Mouse (Mus musculus) heart, embryonic 13.5 days (tissue): ENCODE measurements around the gene Krtap27-1. TPM values are rescaled to one million over a fixed set of nuclear protein-coding genes. Genes with fewer than 3 reads are reported as not detected.

ENCODE experiments used
- ATAC-seq: fragments of 200-750 bp; cut with Nextera tagmentation; 2 replicates; pipeline ENCODE4 v1.8.0; 2017; ENCODE audit warnings: moderate TSS enrichment; ENCODE audit not compliant: insufficient number of reproducible peaks, low FRiP score, low TSS enrichment; ENCODE audit errors: extremely low read depth
- H3K27ac ChIP-seq: fragments of 300-500 bp; sonication (generic); replicated peaks from 2 replicates; pipeline ENCODE4 v1.5.1; 2015; ENCODE audit warnings: moderate library complexity, mild to moderate bottlenecking, inconsistent platforms
- H3K27me3 ChIP-seq: fragments of 300-500 bp; sonication (generic); replicated peaks from 2 replicates; pipeline ENCODE4 v1.6.1; 2015; ENCODE audit warnings: mild to moderate bottlenecking, inconsistent platforms
- H3K36me3 ChIP-seq: fragments of 300-500 bp; sonication (generic); 2 replicates; pipeline ENCODE4 v1.6.1; 2015; ENCODE audit warnings: mild to moderate bottlenecking, inconsistent platforms
- H3K4me1 ChIP-seq: fragments of 300-500 bp; sonication (generic); 2 replicates; pipeline ENCODE4 v1.6.1; 2015; ENCODE audit warnings: inconsistent platforms
- H3K4me2 ChIP-seq: fragments of 300-500 bp; sonication (generic); 2 replicates; pipeline ENCODE4 v1.6.1; 2015; ENCODE audit warnings: inconsistent platforms, mild to moderate bottlenecking, moderate library complexity
- H3K4me3 ChIP-seq: fragments of 300-500 bp; sonication (generic); 2 replicates; pipeline ENCODE4 v1.5.1; 2015; ENCODE audit warnings: moderate library complexity, mild to moderate bottlenecking, inconsistent platforms
- H3K9ac ChIP-seq: fragments of 300-500 bp; sonication (generic); 2 replicates; pipeline ENCODE4 v1.6.1; 2015; ENCODE audit warnings: inconsistent platforms, mild to moderate bottlenecking, moderate library complexity
- H3K9me3 ChIP-seq: fragments of 300-500 bp; sonication (generic); 2 replicates; pipeline ENCODE4 v1.6.1; 2016; ENCODE audit warnings: inconsistent platforms
- WGBS: fragments of 180-500 bp; shearing (Covaris S2); methylation state at CpG from one replicate; pipeline ENCODE4 v1.1.7; 2015; ENCODE audit warnings: mixed read lengths; 5-methylcytosine and 5-hydroxymethylcytosine counted together
- polyA plus RNA-seq: library from polyadenylated mRNA; unstranded; fragments of >200 nt; fragmentation: Nextera tagmentation; extraction: Ambion mirVana; gene quantifications from 2 replicates; pipeline ENCODE4 v1.2.1, GENCODE M21; 2015

Krtap27-1 gene
- polyA plus RNA-seq, 1 experiment from 2014 or later = not detected

DNA sequence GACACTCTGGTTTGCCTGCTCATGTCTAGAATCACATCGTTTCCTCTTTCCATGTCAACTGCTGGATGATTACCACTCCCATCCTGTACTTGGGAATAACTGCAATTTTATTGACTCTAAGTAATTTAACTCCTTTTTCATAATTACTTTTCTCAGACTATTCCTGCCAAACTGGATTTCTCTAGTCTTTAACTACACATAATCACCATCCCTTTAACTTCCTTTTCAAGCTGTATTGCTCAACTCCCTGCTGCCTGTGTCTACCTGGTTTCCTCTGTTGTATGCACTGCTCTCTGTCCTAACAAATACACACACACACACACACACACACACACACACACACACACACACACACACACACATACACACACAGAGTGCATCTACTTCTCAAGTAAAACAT lies 20.4 kb downstream of the Krtap27-1 start:
- Histone ChIP-seq H3K4me3 (no peak overlapping the region), H3K4me2 (no peak overlapping the region), H3K27ac (no peak overlapping the region), H3K36me3 (no peaks in the 10 kb centered on the region), H3K9me3 (no peaks in the 10 kb centered on the region), H3K9ac (no peak overlapping the region), H3K4me1 (no peaks in the 10 kb centered on the region), H3K27me3 (no peaks in the 10 kb centered on the region)
- ATAC-seq = no peak
- 68% methylated on average over 1 of the region's 1 CpGs for WGBS

DNA sequence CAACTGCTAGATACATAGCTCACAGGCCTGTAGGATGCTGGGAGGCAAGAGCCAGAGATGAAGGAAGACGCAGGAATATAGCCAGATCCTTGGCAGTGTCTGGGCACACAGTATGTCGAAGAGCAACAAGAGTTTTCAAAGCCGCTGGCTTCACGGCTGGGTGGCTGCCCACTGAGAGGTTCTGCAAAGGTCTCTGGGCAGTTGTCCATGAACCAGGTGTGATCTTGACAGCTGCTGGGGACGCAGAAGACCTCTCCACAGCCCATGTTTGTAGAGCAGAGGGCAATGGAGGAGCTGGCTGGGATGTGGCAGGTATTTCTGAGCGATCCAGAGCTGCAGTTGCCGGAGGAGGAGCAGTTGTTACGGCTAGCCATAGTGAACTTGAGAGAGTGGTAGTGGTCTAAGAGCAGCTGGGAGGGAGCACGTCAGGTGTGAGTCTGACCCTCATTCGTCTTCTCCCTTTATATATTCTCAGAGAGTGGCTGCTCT lies 24.1 kb downstream of the Krtap27-1 start, which contains the start of gene Krtap26-1:
Krtap26-1 (minus strand) TSS at position 439 of the 489 bp plus-strand sequence.
- Histone ChIP-seq H3K9ac (no peak within 1 kb of the TSS), H3K36me3 (no peaks in the 10 kb centered on the region), H3K4me1 (no peaks in the 10 kb centered on the region), H3K4me2 (no peak within 1 kb of the TSS), H3K9me3 (no peaks in the 10 kb centered on the region), H3K4me3 (no peak within 1 kb of the TSS), H3K27me3 (no peaks in the 10 kb centered on the region), H3K27ac (no peak within 1 kb of the TSS)
- WGBS = 79% methylated on average over 10 of the region's 10 CpGs
- no peak for ATAC-seq

DNA sequence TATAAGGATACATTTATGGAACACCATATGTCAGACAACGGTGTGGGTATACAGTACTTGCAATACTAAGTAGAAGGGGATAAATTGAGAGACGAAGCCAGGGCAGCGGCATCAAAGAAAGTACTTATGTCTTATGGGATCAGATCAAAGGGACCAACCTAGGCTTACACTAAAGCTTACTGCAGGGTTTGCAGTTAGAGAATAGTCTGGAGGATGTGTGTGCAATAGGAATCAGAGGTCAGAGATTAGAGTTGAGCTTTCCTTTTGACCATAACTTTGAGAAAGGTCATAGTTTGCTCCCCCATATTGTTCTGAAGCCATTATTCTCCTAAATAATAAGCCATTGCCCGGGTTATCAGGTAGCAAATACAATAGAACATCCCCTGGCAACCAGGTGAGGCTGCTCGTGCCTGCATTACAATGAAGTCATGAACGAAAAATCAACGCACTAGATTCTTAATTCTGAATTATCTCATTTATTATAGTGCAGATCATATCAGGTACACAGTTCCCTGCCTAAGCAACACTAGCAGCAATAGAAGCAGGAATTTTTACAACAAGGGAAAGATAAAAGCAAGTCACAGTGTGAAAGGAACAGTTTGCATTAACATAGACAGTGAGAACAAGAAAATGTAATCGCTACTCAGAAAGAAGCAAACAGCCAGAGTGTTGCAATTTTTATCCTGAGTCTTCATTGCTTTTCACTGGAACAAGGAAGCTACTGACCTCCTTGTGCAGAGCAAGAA lies 24.9 kb downstream of the Krtap27-1 start:
- no peak overlapping the region for H3K4me2 ChIP-seq
- no peaks in the 10 kb centered on the region for H3K9me3 ChIP-seq
- WGBS = 78% methylated on average over 8 of the region's 8 CpGs
- no peaks in the 10 kb centered on the region for H3K27me3 ChIP-seq
- H3K4me1 ChIP-seq = no peaks in the 10 kb centered on the region
- no peak overlapping the region for H3K27ac ChIP-seq
- H3K4me3 ChIP-seq = no peak overlapping the region
- H3K9ac ChIP-seq = no peak overlapping the region
- no peak for ATAC-seq
- H3K36me3 ChIP-seq = no peaks in the 10 kb centered on the region

DNA sequence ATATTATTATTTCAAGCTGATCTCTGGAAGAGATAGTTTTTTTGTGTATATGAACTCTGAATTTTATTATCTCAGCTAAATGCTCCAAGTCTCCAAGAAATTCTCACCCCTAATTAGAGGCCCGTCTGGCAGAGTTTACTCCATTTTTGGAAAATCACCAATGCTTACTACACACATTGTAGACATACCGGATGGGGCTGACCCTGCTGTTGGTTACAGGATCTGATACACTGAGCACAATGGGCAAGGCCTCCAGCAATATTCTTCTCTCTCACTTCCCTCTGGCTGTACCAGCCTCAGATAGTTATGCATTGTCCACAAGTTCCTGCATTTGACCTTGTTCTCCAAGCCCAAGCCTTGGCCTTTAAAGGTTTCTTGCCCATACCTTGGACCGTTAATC lies 31.4 kb downstream of the Krtap27-1 start:
- H3K4me2 ChIP-seq = no peak overlapping the region
- no peaks in the 10 kb centered on the region for H3K27me3 ChIP-seq
- no peak overlapping the region for H3K4me3 ChIP-seq
- H3K36me3 ChIP-seq = no peaks in the 10 kb centered on the region
- H3K27ac ChIP-seq = no peak overlapping the region
- no peak overlapping the region for H3K9ac ChIP-seq
- no peaks in the 10 kb centered on the region for H3K9me3 ChIP-seq
- H3K4me1 ChIP-seq = 0 out of 2 replicates have a peak, but pooled peaks cover 2% of the 10 kb centered on the region
- no peak for ATAC-seq
- 80% methylated on average over 3 of the region's 3 CpGs for whole genome bisulfite sequencing

DNA sequence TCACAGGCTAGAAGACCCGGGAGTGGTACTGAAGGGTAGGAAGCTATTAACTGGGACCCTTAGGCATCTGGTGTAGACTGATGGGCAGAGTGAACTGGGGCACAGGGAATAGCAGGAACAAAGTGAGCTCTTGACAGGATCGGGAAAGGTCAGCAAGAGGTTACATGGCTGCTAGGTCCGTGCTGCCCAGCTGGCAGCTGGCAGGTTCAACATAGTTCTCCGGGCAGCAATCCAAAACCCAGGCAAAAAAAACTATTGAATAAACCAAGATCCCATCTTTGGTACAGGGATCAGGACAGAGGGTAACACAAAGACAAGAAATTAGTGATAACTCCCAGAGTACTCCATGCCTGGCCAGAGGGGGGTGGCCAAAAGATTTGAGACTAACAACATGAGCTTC lies 36.3 kb downstream of the Krtap27-1 start:
- Histone ChIP-seq H3K4me2 (no peak overlapping the region), H3K27ac (no peak overlapping the region), H3K9ac (no peak overlapping the region), H3K9me3 (no peaks in the 10 kb centered on the region), H3K4me1 (0 out of 2 replicates have a peak, but pooled peaks cover 5% of the 10 kb centered on the region), H3K36me3 (no peaks in the 10 kb centered on the region), H3K27me3 (no peaks in the 10 kb centered on the region), H3K4me3 (no peak overlapping the region)
- 60% methylated on average over 4 of the region's 4 CpGs for WGBS
- no peak for ATAC-seq

DNA sequence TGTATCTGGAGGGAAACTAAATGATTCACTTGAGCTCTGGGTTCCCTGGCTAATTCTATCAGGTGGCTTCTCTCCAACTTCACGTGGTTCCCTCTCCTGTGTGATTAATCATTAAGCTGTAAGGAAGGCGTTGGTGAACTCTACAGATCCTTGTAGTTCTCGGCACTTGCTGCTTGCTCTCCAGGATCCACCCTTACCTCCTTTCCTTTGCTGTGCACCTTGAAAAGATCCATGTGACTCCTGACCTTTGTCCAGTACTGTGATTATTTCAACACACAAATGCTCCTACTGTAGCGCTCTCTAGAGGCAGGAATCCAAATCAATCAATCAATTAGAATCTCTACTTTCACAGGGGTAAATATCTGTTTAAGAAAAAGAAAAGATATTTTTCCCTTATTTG lies 40.0 kb downstream of the Krtap27-1 start:
- Histone ChIP-seq H3K9me3 (no peaks in the 10 kb centered on the region), H3K4me3 (no peak overlapping the region), H3K9ac (no peak overlapping the region), H3K4me2 (no peak overlapping the region), H3K4me1 (0 out of 2 replicates have a peak, but pooled peaks cover 5% of the 10 kb centered on the region), H3K27me3 (no peaks in the 10 kb centered on the region), H3K27ac (no peak overlapping the region), H3K36me3 (no peaks in the 10 kb centered on the region)
- ATAC-seq = no peak
- 69% methylated on average over 4 of the region's 4 CpGs for WGBS

DNA sequence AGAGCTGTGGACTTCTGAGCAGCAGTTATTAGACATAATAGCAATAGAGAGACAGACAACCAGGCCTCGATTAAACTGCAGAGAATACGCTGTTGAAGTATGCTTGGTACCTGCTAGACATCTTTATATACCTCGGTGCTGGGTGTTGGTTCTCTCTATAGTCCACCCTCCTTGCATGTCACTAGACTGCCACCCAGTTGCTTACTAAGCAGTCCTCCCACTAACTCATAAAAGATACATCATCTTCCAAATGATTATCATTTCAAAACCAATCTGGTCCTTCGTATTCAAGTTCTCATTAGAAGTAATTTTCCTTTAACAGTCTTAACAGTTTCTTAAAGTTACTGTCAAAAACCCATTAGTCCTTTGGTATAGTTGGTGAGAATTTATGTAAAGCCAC lies 43.9 kb downstream of the Krtap27-1 start, which contains the start of gene 2310079G19Rik:
2310079G19Rik (minus strand) TSS at position 101 of the 400 bp plus-strand sequence.
- Histone ChIP-seq H3K4me2 (no peak within 1 kb of the TSS), H3K27ac (no peak within 1 kb of the TSS), H3K36me3 (no peaks in the 10 kb centered on the region), H3K9ac (no peak within 1 kb of the TSS), H3K4me3 (no peak within 1 kb of the TSS), H3K27me3 (no peaks in the 10 kb centered on the region), H3K4me1 (no peaks in the 10 kb centered on the region), H3K9me3 (no peaks in the 10 kb centered on the region)
- 82% methylated on average over 4 of the region's 4 CpGs for WGBS
- no peak for ATAC-seq

Other genes starting within 250 kb of the Krtap27-1 start
- gene Cldn17, start 164.7 kb downstream of the Krtap27-1 start, polyA plus RNA-seq = not detected in 2 replicates
- 0.18 and 0.20 TPM in 2 replicates for gene Cldn8, start 108.5 kb downstream of the Krtap27-1 start, polyA plus RNA-seq
- gene Krtap24-1, start 59.4 kb downstream of the Krtap27-1 start, polyA plus RNA-seq = not detected in 2 replicates
- gene 2310079G19Rik, start 44.0 kb downstream of the Krtap27-1 start, polyA plus RNA-seq = not detected in 2 replicates
- not detected in 2 replicates for gene Krtap26-1, start 23.9 kb downstream of the Krtap27-1 start, polyA plus RNA-seq
- gene 2310061N02Rik, start 36.3 kb upstream of the Krtap27-1 start, polyA plus RNA-seq = not detected in 2 replicates
- not detected in 2 replicates for gene Krtap13-1, start 57.2 kb upstream of the Krtap27-1 start, polyA plus RNA-seq
- gene Krtap13, start 80.0 kb upstream of the Krtap27-1 start, polyA plus RNA-seq = not detected in 2 replicates
- gene 2310034C09Rik, start 87.2 kb upstream of the Krtap27-1 start, polyA plus RNA-seq = not detected in 2 replicates
- not detected in 2 replicates for gene 2310057N15Rik, start 102.5 kb upstream of the Krtap27-1 start, polyA plus RNA-seq
- not detected in 2 replicates for gene Gm5965, start 106.2 kb upstream of the Krtap27-1 start, polyA plus RNA-seq
- gene Gm20741, start 140.5 kb upstream of the Krtap27-1 start, polyA plus RNA-seq = not detected in 2 replicates
- not detected in 2 replicates for gene Krtap15, start 148.5 kb upstream of the Krtap27-1 start, polyA plus RNA-seq
- gene Krtap14, start 154.5 kb upstream of the Krtap27-1 start, polyA plus RNA-seq = not detected in 2 replicates
- not detected in 2 replicates for gene Krtap19-1, start 197.7 kb upstream of the Krtap27-1 start, polyA plus RNA-seq
- not detected in 2 replicates for gene Krtap19-2, start 202.6 kb upstream of the Krtap27-1 start, polyA plus RNA-seq
- not detected in 2 replicates for gene Krtap19-3, start 206.4 kb upstream of the Krtap27-1 start, polyA plus RNA-seq
- gene Krtap19-4, start 213.4 kb upstream of the Krtap27-1 start, polyA plus RNA-seq = not detected in 2 replicates
- not detected in 2 replicates for gene Krtap19-5, start 224.8 kb upstream of the Krtap27-1 start, polyA plus RNA-seq